Mouse (Mus musculus): ENCODE data around the gene Mphosph10. TPM values are rescaled to one million over a fixed set of nuclear protein-coding genes. Genes with fewer than 3 reads are reported as not detected.

Mphosph10 gene
- total and polyA plus RNA-seq, 3 experiments: 77.6 to 290 (median 87.9) TPM

DNA sequence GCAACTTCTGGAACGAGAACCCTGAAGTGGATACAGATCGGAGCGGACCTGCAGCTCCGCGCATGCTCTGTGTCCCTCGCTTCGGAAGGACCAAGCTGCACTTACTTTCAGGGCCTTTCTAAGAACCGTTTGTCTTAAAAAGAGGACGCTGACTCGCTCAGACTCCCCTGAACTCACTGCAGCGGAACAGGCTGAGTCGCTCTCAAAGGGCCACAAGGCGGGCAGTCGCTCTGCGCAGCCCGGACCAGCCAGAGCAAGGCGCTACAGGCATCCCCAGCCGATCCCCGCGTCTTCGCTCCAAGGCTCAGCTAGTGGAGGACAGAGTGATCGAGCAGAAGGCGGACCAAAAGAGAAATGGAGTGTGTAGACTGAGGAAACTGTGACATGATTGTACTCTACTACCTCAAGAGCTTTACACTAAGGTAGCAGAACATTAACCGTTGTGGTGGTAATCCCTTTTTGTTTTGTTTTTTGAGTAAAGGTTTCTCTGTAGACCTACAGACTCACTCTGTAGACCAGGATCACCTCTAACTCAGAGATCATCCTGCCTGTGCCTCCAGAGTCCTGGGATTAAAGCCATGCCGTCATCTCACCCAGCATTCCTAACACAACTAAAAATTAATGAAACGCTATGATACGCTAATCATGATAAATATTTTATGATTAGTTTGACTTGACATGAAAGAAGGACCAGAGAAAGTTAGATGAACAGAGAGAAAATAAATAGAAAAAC lies 18.1 kb downstream of the Mphosph10 start, which contains the start of gene Fan1 (continued):
- TF ChIP-seq UBTF (IDR thresholded peaks at IDR 0.05; ENCODE audit: borderline replicate concordance, insufficient read depth, low read depth, low read length) (no peak), SMC3 (IDR thresholded peaks at IDR 0.05; ENCODE audit: low read depth, low read length) (no peak), HCFC1 (IDR thresholded peaks at IDR 0.05; ENCODE audit: low read depth, low read length) (peak; percentile 90), MYC (IDR thresholded peaks at IDR 0.05; ENCODE audit: low read depth, low read length) (no peak), MYB (IDR thresholded peaks at IDR 0.05; ENCODE audit: low read depth, low read length) (no peak), EP300 (IDR thresholded peaks at IDR 0.05; ENCODE audit: low read depth in 1 of 2, low read length in 2 of 2) (no peak), JUND (IDR thresholded peaks at IDR 0.05; ENCODE audit: low read depth, low read length) (no peak), CHD2 (IDR thresholded peaks at IDR 0.05; ENCODE audit: low read length) (no peak), GATA1 (IDR thresholded peaks at IDR 0.05; ENCODE audit: low read depth, low read length) (no peak), E2F4 (IDR thresholded peaks at IDR 0.05; ENCODE audit: borderline replicate concordance, low read depth, low read length) (no peak), MEF2A (IDR thresholded peaks at IDR 0.05; ENCODE audit: extremely low read depth, insufficient replicate concordance, low read depth, low read length, poor library complexity, severe bottlenecking) (no peak)

DNA sequence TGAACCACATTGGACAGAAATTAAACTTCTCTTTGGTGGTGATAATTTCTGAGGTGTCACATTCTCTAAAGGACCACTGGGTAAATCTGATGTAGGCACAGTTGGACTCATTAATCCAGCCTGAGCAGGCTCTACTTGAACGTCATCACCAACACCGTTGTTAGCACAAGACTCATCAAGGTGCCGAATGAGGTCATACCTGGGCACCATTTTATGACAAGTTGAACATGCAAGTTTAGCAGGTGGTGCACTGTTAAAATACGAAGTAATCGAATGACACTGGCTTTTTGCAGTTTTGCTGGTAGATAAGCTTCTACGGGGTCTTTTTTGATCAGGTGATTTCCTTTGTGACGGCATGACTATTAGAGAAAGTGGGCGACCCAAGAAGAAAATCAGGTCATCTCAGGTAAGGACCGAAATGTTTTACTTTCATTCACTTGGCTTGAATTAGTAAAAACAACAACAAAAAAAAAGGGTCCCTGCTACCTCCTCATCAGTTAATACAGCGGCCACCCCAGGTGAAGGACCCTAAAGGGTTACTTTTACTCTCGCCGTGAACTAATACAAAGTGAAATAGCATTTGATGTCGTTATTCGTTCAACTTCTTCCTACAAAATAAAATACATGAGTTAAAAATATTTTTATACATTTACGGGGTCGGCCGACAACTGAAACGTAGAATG lies 18.8 kb downstream of the Mphosph10 start:
- Histone ChIP-seq H3K27me3 (ENCODE audit: control insufficient read depth in 1 of 2, insufficient read depth in 2 of 2, low read length in 2 of 2) (no peaks in the 10 kb centered on the region), H3K36me3 (ENCODE audit: control insufficient read depth in 1 of 2, insufficient read depth in 2 of 2, low read length in 2 of 2) (peaks cover 3 to 6% of the 10 kb centered on the region in 2 experiments), H3K4me1 (ENCODE audit: control insufficient read depth in 1 of 2, insufficient read depth in 2 of 2, low read length in 2 of 2) (peaks cover 0 to 3% of the 10 kb centered on the region in 2 experiments; a peak in 1 of 4 replicates), H3K4me3 (ENCODE audit: control insufficient read depth in 1 of 2, insufficient read depth in 1 of 2, low read depth in 2 of 2, low read length in 2 of 2) (peak overlapping the region; percentile 81 to 98), H3K9ac (ENCODE audit: control insufficient read depth, low read depth, low read length, poor library complexity, severe bottlenecking) (peak overlapping the region; percentile 99), H3K27ac (ENCODE audit: control insufficient read depth, low read depth, low read length) (peak overlapping the region; percentile 99), H3K79me2 (ENCODE audit: control insufficient read depth, insufficient read depth, low read length, poor library complexity) (peaks cover 2% of the 10 kb centered on the region; the same call in 1 of the 2 replicates), H3K9me3 (replicated peaks; ENCODE audit: insufficient read depth, low read length) (no peaks in the 10 kb centered on the region)
- peak; percentile 28 for DNase-seq (ENCODE audit: low read depth, low spot score)
- peak; percentile 66 for TF ChIP-seq ZNF384 (IDR thresholded peaks at IDR 0.05; ENCODE audit: low read depth, low read length)
- TF ChIP-seq CHD2 (IDR thresholded peaks at IDR 0.05; ENCODE audit: low read length): no peak
- TF ChIP-seq GATA1 (IDR thresholded peaks at IDR 0.05; ENCODE audit: low read depth, low read length): 0 out of 2 replicates have a peak, but pooled peaks have one; percentile 33
- no peak for TF ChIP-seq ZMIZ1 (IDR thresholded peaks at IDR 0.05; ENCODE audit: low read depth, low read length)
- no peak for TF ChIP-seq GABPA (IDR thresholded peaks at IDR 0.05; ENCODE audit: low read depth, low read length)

Measured in MEL (cell line).